In the genomic region with DNA sequence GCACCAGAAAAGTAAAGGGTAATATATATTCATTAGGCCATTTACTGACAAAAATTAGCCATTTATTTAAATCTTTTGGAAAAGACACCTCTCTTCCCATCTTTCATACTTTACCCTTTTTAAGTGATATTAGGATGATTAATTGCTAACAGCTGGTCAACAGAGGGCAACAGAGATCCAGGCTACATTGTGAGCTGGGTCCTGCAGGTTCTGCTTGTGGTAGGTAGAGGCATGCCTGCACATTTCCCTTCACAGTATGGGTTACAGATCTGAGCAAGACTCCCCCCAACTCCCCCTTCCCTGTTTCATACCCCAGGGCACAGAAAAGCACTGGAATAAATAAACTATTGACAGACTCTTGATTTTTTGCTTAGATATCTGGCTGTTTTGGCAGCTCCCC, we compare ENCODE assay signal across 10 mouse cellular contexts.
DNase-seq lines count a peak whose midpoint lies in the region; ATAC-seq and TF ChIP-seq lines count a peak whose summit lies in the region.
"Had no signal": no experiment of that assay in that cellular context is flagged by ENCODE, and none has a peak within 500 bp of the region (broad histone marks: within the 10 kb centered on the region; RNA-seq: fewer than 3 reads in every experiment).

No protein-coding gene starts in this region.

- H3K36me3 ChIP-seq in hindbrain, postnatal 0 days (ENCODE audit: insufficient read depth, low read length): no peaks in the 10 kb centered on the region
- no peaks in the 10 kb centered on the region for H3K36me3 ChIP-seq in hindbrain, embryonic 13.5 days
- H3K36me3 ChIP-seq in midbrain, embryonic 14.5 days (ENCODE audit: control insufficient read depth, insufficient read depth, low read length): no peaks in the 10 kb centered on the region
- H3K36me3 ChIP-seq: liver, embryonic 15.5 days had no signal

- DNase-seq in hindbrain, postnatal 0 days (ENCODE audit: low spot score): peak; percentile 37
- peak; percentile 17 for DNase-seq in ES-CJ7 (ENCODE audit: low read depth, low spot score)
- peak; percentile 2 for DNase-seq in cerebellum, adult 9-10 months
- peak; percentile 67 for DNase-seq in midbrain, embryonic 14.5 days
- DNase-seq in layer of hippocampus, adult 9-10 months (ENCODE audit: low spot score): no peak
- DNase-seq in neural tube, embryonic 10.5 days (ENCODE audit: extremely low spot score, low spot score): no peak
- DNase-seq: kidney, adult 11 months had no signal

- no peak overlapping the region for H3K9ac ChIP-seq in hindbrain, postnatal 0 days (replicated peaks; ENCODE audit: low read length)
- H3K9ac ChIP-seq in hindbrain, embryonic 13.5 days: no peak overlapping the region
- H3K9ac ChIP-seq in midbrain, embryonic 14.5 days (replicated peaks; ENCODE audit: low read length): no peak overlapping the region
- H3K9ac ChIP-seq: liver, embryonic 15.5 days had no signal

- no peaks in the 10 kb centered on the region for H3K4me1 ChIP-seq in hindbrain, postnatal 0 days (ENCODE audit: insufficient read depth, low read length)
- no peaks in the 10 kb centered on the region for H3K4me1 ChIP-seq in hindbrain, embryonic 13.5 days (replicated peaks)
- no peaks in the 10 kb centered on the region for H3K4me1 ChIP-seq in midbrain, embryonic 14.5 days (ENCODE audit: control insufficient read depth, insufficient read depth, low read length)
- H3K4me1 ChIP-seq: liver, embryonic 15.5 days; megakaryocyte, embryonic 14.5 days had no signal

- TF ChIP-seq CTCF in hindbrain, postnatal 0 days (IDR thresholded peaks at IDR 0.05; ENCODE audit: low read depth): peak; percentile 65

- no peak overlapping the region for H3K27ac ChIP-seq in hindbrain, postnatal 0 days
- H3K27ac ChIP-seq in hindbrain, embryonic 13.5 days: no peak overlapping the region
- no peak overlapping the region for H3K27ac ChIP-seq in midbrain, embryonic 14.5 days (replicated peaks; ENCODE audit: low read depth, low read length)
- H3K27ac ChIP-seq: liver, embryonic 15.5 days had no signal

- ATAC-seq in hindbrain, postnatal 0 days: no peak
- ATAC-seq in hindbrain, embryonic 13.5 days (ENCODE audit: low FRiP score): no peak
- 0 out of 2 replicates have a peak, but pooled peaks have one; percentile 37 for ATAC-seq in midbrain, embryonic 14.5 days (ENCODE audit: low FRiP score, low TSS enrichment)

- no peak overlapping the region for H3K4me2 ChIP-seq in hindbrain, postnatal 0 days (ENCODE audit: low read depth, low read length)
- no peak overlapping the region for H3K4me2 ChIP-seq in hindbrain, embryonic 13.5 days
- H3K4me2 ChIP-seq in midbrain, embryonic 14.5 days (ENCODE audit: low read length): no peak overlapping the region
- H3K4me2 ChIP-seq: liver, embryonic 15.5 days had no signal

- H3K27me3 ChIP-seq in hindbrain, postnatal 0 days (ENCODE audit: insufficient read depth, low read length): no peaks in the 10 kb centered on the region
- no peaks in the 10 kb centered on the region for H3K27me3 ChIP-seq in hindbrain, embryonic 13.5 days
- no peaks in the 10 kb centered on the region for H3K27me3 ChIP-seq in midbrain, embryonic 14.5 days (ENCODE audit: control insufficient read depth, insufficient read depth, low read length)
- H3K27me3 ChIP-seq: liver, embryonic 15.5 days; megakaryocyte, embryonic 14.5 days had no signal

- no peak overlapping the region for H3K4me3 ChIP-seq in hindbrain, postnatal 0 days (ENCODE audit: low read length)
- no peak overlapping the region for H3K4me3 ChIP-seq in hindbrain, embryonic 13.5 days
- H3K4me3 ChIP-seq in midbrain, embryonic 14.5 days (replicated peaks; ENCODE audit: low read depth, low read length): no peak overlapping the region
- H3K4me3 ChIP-seq: liver, embryonic 15.5 days; megakaryocyte, embryonic 14.5 days had no signal

- H3K9me3 ChIP-seq in hindbrain, postnatal 0 days (ENCODE audit: low read length): no peaks in the 10 kb centered on the region
- no peaks in the 10 kb centered on the region for H3K9me3 ChIP-seq in hindbrain, embryonic 13.5 days
- H3K9me3 ChIP-seq in midbrain, embryonic 14.5 days (ENCODE audit: control insufficient read depth, low read length): no peaks in the 10 kb centered on the region
- H3K9me3 ChIP-seq: liver, embryonic 15.5 days; megakaryocyte, embryonic 14.5 days had no signal

Comparison
In these comparisons a context has a peak if more than half of its experiments do, and no peak if none do; other contexts are left out.
1. DNase-seq: peak in hindbrain, postnatal 0 days (single experiment), ES-CJ7 (single experiment), cerebellum, adult 9-10 months (single experiment) and midbrain, embryonic 14.5 days (single experiment); none in layer of hippocampus, adult 9-10 months (single experiment) and neural tube, embryonic 10.5 days (single experiment).